In genomic region chr2:157837050-157837449, GRCm38 (mm10) we compare ENCODE assay signal across 17 mouse cellular contexts.
DNase-seq lines count a peak whose midpoint lies in the region; ATAC-seq lines count a peak whose summit lies in the region.
"Had no signal": no experiment of that assay in that cellular context is flagged by ENCODE, and none has a peak within 500 bp of the region (broad histone marks: within the 10 kb centered on the region; RNA-seq: fewer than 3 reads in every experiment).

No protein-coding gene starts in this region.

- no peaks in the 10 kb centered on the region for H3K27me3 ChIP-seq in kidney, embryonic 14.5 days (ENCODE audit: control insufficient read depth, insufficient read depth, low read length)
- no peaks in the 10 kb centered on the region for H3K27me3 ChIP-seq in forebrain, embryonic 14.5 days (replicated peaks; ENCODE audit: control insufficient read depth, insufficient read depth, low read length)
- H3K27me3 ChIP-seq: CH12.LX; limb, embryonic 13.5 days had no signal

- ATAC-seq in kidney, embryonic 14.5 days (ENCODE audit: low FRiP score, low TSS enrichment), result peak; percentile 52; the same call in 1 of the 2 replicates
- ATAC-seq in forebrain, embryonic 14.5 days, result no peak
- ATAC-seq: activated CD4-positive, CD25-positive, alpha-beta regulatory T cell, adult 4 months; forebrain, postnatal 0 days; liver, postnatal 0 days had no signal

- 0 out of 2 replicates have a peak overlapping the region, but pooled peaks have one; percentile 14 for H3K27ac ChIP-seq in kidney, embryonic 14.5 days (ENCODE audit: low read depth, low read length)
- no peak overlapping the region for H3K27ac ChIP-seq in forebrain, embryonic 14.5 days (ENCODE audit: low read depth, low read length)
- H3K27ac ChIP-seq: limb, embryonic 13.5 days had no signal

- no peak overlapping the region for H3K4me3 ChIP-seq in kidney, embryonic 14.5 days (ENCODE audit: low read length)
- no peak overlapping the region for H3K4me3 ChIP-seq in forebrain, embryonic 14.5 days (ENCODE audit: low read depth, low read length)
- H3K4me3 ChIP-seq: heart, embryonic 12.5 days; limb, embryonic 13.5 days had no signal

- no peaks in the 10 kb centered on the region for H3K9me3 ChIP-seq in kidney, embryonic 14.5 days (ENCODE audit: control insufficient read depth, low read length)
- no peaks in the 10 kb centered on the region for H3K9me3 ChIP-seq in forebrain, embryonic 14.5 days (replicated peaks; ENCODE audit: control insufficient read depth, low read length)
- H3K9me3 ChIP-seq: heart, embryonic 12.5 days; limb, embryonic 13.5 days had no signal

- no peak for DNase-seq in kidney, adult 11 months
- DNase-seq in lung, postnatal 10 days, result peak; percentile 13
- DNase-seq in lung, postnatal 14 days, result no peak
- peak; percentile 24 for DNase-seq in embryo, embryonic 10.5 days (ENCODE audit: low spot score)
- DNase-seq in mesoderm, embryonic 11.5 days (ENCODE audit: low read depth, low spot score), result peak; percentile 61
- DNase-seq in B cell, adult 2 months, result no peak
- no peak for DNase-seq in forebrain, embryonic 14.5 days (ENCODE audit: low spot score)
- DNase-seq: adrenal gland, postnatal 36 days; cerebellum, postnatal 25 days; forebrain, postnatal 0 days; gastrocnemius, postnatal 36 days; liver, postnatal 0 days had no signal

- H3K4me2 ChIP-seq in kidney, embryonic 14.5 days (replicated peaks; ENCODE audit: low read depth, low read length), result no peak overlapping the region
- H3K4me2 ChIP-seq in forebrain, embryonic 14.5 days (ENCODE audit: low read length), result no peak overlapping the region
- H3K4me2 ChIP-seq: heart, embryonic 12.5 days; limb, embryonic 13.5 days had no signal

- 14% methylated on average over 8 of the region's 8 CpGs for WGBS in kidney, embryonic 14.5 days
- WGBS in forebrain, embryonic 14.5 days, result 81% methylated on average over 8 of the region's 8 CpGs

- peaks cover 18% of the 10 kb centered on the region for H3K4me1 ChIP-seq in kidney, embryonic 14.5 days (ENCODE audit: control insufficient read depth, insufficient read depth, low read length)
- H3K4me1 ChIP-seq in forebrain, embryonic 14.5 days (ENCODE audit: control insufficient read depth, insufficient read depth, low read length), result peaks cover 2% of the 10 kb centered on the region; the same call in 1 of the 2 replicates

- no peak overlapping the region for H3K9ac ChIP-seq in kidney, embryonic 14.5 days (ENCODE audit: low read depth, low read length)
- no peak overlapping the region for H3K9ac ChIP-seq in forebrain, embryonic 14.5 days (ENCODE audit: low read length)
- H3K9ac ChIP-seq: forebrain, postnatal 0 days; heart, embryonic 12.5 days; limb, embryonic 13.5 days; liver, postnatal 0 days had no signal

- no peaks in the 10 kb centered on the region for H3K36me3 ChIP-seq in kidney, embryonic 14.5 days (ENCODE audit: control insufficient read depth, insufficient read depth, low read length)
- H3K36me3 ChIP-seq in forebrain, embryonic 14.5 days (ENCODE audit: control insufficient read depth, insufficient read depth, low read length), result peaks cover 24% of the 10 kb centered on the region; the same call in 1 of the 2 replicates

Comparison
In these comparisons a context has a peak if more than half of its experiments do, and no peak if none do; other contexts are left out.
1. DNase-seq: peak in lung, postnatal 10 days (single experiment), embryo, embryonic 10.5 days (single experiment) and mesoderm, embryonic 11.5 days (single experiment); none in kidney, adult 11 months (single experiment), lung, postnatal 14 days (single experiment), B cell, adult 2 months (0 of 2) and forebrain, embryonic 14.5 days (single experiment).